Mouse (Mus musculus) testis, adult 2 months (tissue): ENCODE data around the gene Trp53i13.

Source experiments
- CTCF ChIP-seq: fragments of 200-500 bp; IDR thresholded peaks from 2 replicates; pipeline ENCODE4 v1.5.1; 2012; ENCODE audit warnings: low read depth, mild to moderate bottlenecking, inconsistent platforms, low read length, moderate library complexity; ENCODE audit not compliant: control insufficient read depth, insufficient read depth, insufficient replicate concordance
- POLR2A ChIP-seq: fragments of 200-500 bp; IDR thresholded peaks from 2 replicates; pipeline ENCODE4 v1.6.1; 2012; ENCODE audit warnings: low read depth, mild to moderate bottlenecking, inconsistent platforms, low read length, moderate library complexity; ENCODE audit not compliant: control insufficient read depth

GRCm38 (mm10) chr11:77500361-77501325, 15.1 kb downstream of the Trp53i13 start:
- TF ChIP-seq POLR2A (no peak; the same call in 1 of the 2 replicates), CTCF (no peak)
